Mouse (Mus musculus) gastrocnemius, postnatal 25 days (tissue): Measurements from ENCODE around the gene Nutm1. TPM values are rescaled to one million over a fixed set of nuclear protein-coding genes. Genes with fewer than 3 reads are reported as not detected.
A peak's percentile ranks its signal among the peaks of the same experiment; 100 is the strongest.

Experiments
- DNase-seq: peaks from one replicate; pipeline ENCODE4 v3.0.0; 2022
- total RNA-seq, 2 experiments: library from RNA; stranded (reverse); gene quantifications; 1 replicate in 1 of 2; 2 replicates in 1 of 2; pipeline ENCODE4 v1.2.3; 2021

Gene Nutm1
- total RNA-seq, 2 experiments from 2014 or later, result not detected

- DNase-seq, result peak; percentile 72
Observed at GRCm38 (mm10) chr2:112261748-112262653, 2.9 kb upstream of the Nutm1 start, which contains the start of gene Nop10. Gene Nop10, plus strand, starts transcription at chr2:112261926.

- no peak for DNase-seq
Observed at GRCm38 (mm10) chr2:112254675-112255515, 4.2 kb downstream of the Nutm1 start.

- DNase-seq, result no peak
Observed at GRCm38 (mm10) chr2:112249780-112250453, 9.2 kb downstream of the Nutm1 start.

GRCm38 (mm10) chr2:112247323-112247722 is 11.8 kb downstream of the Nutm1 start:
- DNase-seq, result no peak

- DNase-seq, result no peak
Observed at GRCm38 (mm10) chr2:112246193-112246592, 12.9 kb downstream of the Nutm1 start.

- DNase-seq, result no peak
Observed at GRCm38 (mm10) chr2:112245307-112245706, 13.8 kb downstream of the Nutm1 start.

- no peak for DNase-seq
Observed at GRCm38 (mm10) chr2:112241787-112242186, 17.3 kb downstream of the Nutm1 start.

GRCm38 (mm10) chr2:112239935-112240721 is 19.0 kb downstream of the Nutm1 start:
- no peak for DNase-seq

- peak; percentile 77 for DNase-seq
Observed at GRCm38 (mm10) chr2:112239212-112239934, 19.7 kb downstream of the Nutm1 start, which contains the start of gene Lpcat4. Gene Lpcat4, plus strand, starts transcription at chr2:112239468.

- no peak for DNase-seq
Observed at GRCm38 (mm10) chr2:112238006-112238405, 21.1 kb downstream of the Nutm1 start.

- no peak for DNase-seq
Observed at GRCm38 (mm10) chr2:112236620-112237019, 22.5 kb downstream of the Nutm1 start.

GRCm38 (mm10) chr2:112232623-112233022 is 26.5 kb downstream of the Nutm1 start:
- DNase-seq, result no peak

- DNase-seq, result no peak
Observed at GRCm38 (mm10) chr2:112224356-112224755, 34.7 kb downstream of the Nutm1 start.

- DNase-seq, result no peak
Observed at GRCm38 (mm10) chr2:112222607-112223006, 36.5 kb downstream of the Nutm1 start.

- DNase-seq, result no peak
Observed at GRCm38 (mm10) chr2:112220880-112221279, 38.2 kb downstream of the Nutm1 start.

GRCm38 (mm10) chr2:112217614-112218013 is 41.5 kb downstream of the Nutm1 start:
- DNase-seq, result no peak

- no peak for DNase-seq
Observed at GRCm38 (mm10) chr2:112215977-112216376, 43.1 kb downstream of the Nutm1 start.

GRCm38 (mm10) chr2:112210699-112211098 is 48.4 kb downstream of the Nutm1 start:
- DNase-seq, result no peak

GRCm38 (mm10) chr2:112210142-112210541 is 48.9 kb downstream of the Nutm1 start:
- peak; percentile 9 for DNase-seq

GRCm38 (mm10) chr2:112203056-112203455 is 56.0 kb downstream of the Nutm1 start:
- no peak for DNase-seq
